15 mouse cellular contexts compared by ENCODE assay signal in genomic region chr13:107984186-107984585, GRCm38 (mm10).
"Had no signal": no experiment of that assay in that cellular context is flagged by ENCODE, and none has a peak within 500 bp of the region (broad histone marks: within the 10 kb centered on the region; RNA-seq: fewer than 3 reads in every experiment).

No protein-coding gene starts in this region.

- H3K4me1 ChIP-seq: neural tube, embryonic 13.5 days; neural tube, embryonic 15.5 days; stomach, embryonic 15.5 days had no signal

- H3K4me3 ChIP-seq: neural tube, embryonic 13.5 days; neural tube, embryonic 15.5 days; stomach, embryonic 15.5 days had no signal

- H3K27me3 ChIP-seq: neural tube, embryonic 13.5 days; neural tube, embryonic 15.5 days; stomach, embryonic 15.5 days had no signal

- H3K9me3 ChIP-seq: neural tube, embryonic 15.5 days; stomach, embryonic 15.5 days had no signal

- H3K9ac ChIP-seq: neural tube, embryonic 13.5 days; neural tube, embryonic 15.5 days; stomach, embryonic 15.5 days had no signal

- H3K4me2 ChIP-seq: neural tube, embryonic 13.5 days; neural tube, embryonic 15.5 days; stomach, embryonic 15.5 days had no signal

- H3K36me3 ChIP-seq: neural tube, embryonic 13.5 days; neural tube, embryonic 15.5 days; stomach, embryonic 15.5 days had no signal

- H3K27ac ChIP-seq: neural tube, embryonic 13.5 days; neural tube, embryonic 15.5 days; stomach, embryonic 15.5 days; stomach, postnatal 0 days had no signal

- DNase-seq: retina, postnatal 1 day; right cerebral cortex, postnatal 14 days; right cerebral cortex, postnatal 25 days; right cerebral cortex, postnatal 4 days; spleen, adult 18-20 months; thymus, adult 18-20 months; thymus, adult 2 months; thymus, postnatal 14 days; thymus, postnatal 25 days; thymus, postnatal 36 days; thymus, postnatal 4 days had no signal
